Mouse (Mus musculus): ENCODE measurements around the gene Vmn1r221.
"Not testable (repeated sequence)": the region's sequence is repeated elsewhere in the genome, so short reads cannot be mapped to it uniquely, and the experiment has no call there.

- TF ChIP-seq GATA1, TAL1 (IDR thresholded peaks at IDR 0.05; ENCODE audit: low read length): not testable (repeated sequence)
These were observed 54.7 kb downstream of the Vmn1r221 start for GRCm38 (mm10) chr13:23268606-23269005.
